Mouse (Mus musculus): ENCODE measurements around the gene Olfr12. TPM values are rescaled to one million over a fixed set of nuclear protein-coding genes. Genes with fewer than 3 reads are reported as not detected.

The Olfr12 gene
- polyA plus RNA-seq, 1 experiment from 2014 or later = not detected

- WGBS = 73% methylated on average over 4 of the region's 4 CpGs
These were observed 26.1 kb downstream of the Olfr12 start for GRCm38 (mm10) chr1:92643691-92644090.

DNA sequence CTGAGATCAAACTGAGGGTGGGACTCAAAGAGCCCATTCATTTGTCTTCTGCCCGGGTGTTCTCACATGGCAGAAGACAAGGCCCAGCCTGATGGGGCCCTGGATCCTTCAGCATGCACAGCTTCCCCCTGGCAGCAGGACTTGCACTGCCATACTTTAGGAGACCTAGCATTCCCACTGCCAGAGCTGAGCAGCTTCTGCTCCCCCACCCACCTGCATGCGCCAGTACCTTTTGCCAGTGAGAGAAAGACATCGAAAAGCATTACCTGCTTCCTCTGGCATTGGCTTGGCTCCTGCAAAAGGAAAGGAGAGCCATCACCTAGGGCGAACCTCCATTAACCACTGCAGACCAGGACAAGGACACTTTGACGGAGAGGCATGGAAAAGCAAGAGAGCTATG is 27.3 kb downstream of the Olfr12 start:
- Histone ChIP-seq H3K27me3 (peaks cover 14% of the 10 kb centered on the region), H3K36me3 (no peaks in the 10 kb centered on the region), H3K4me2 (no peak overlapping the region), H3K4me1 (replicated peaks) (peaks cover 23% of the 10 kb centered on the region), H3K9me3 (no peaks in the 10 kb centered on the region), H3K27ac (no peak overlapping the region), H3K9ac (no peak overlapping the region), H3K4me3 (no peak overlapping the region)
- 83% methylated on average over 5 of the region's 5 CpGs for WGBS
- no peak for ATAC-seq (ENCODE audit: low FRiP score)

More at GRCm38 (mm10) chr1:92643691-92644090, 26.1 kb downstream of the Olfr12 start:
- Histone ChIP-seq H3K27me3 (peaks cover 9% of the 10 kb centered on the region; the same call in 1 of the 2 replicates), H3K4me3 (no peak overlapping the region), H3K4me2 (no peak overlapping the region), H3K9me3 (no peaks in the 10 kb centered on the region), H3K36me3 (peaks cover 8% of the 10 kb centered on the region), H3K27ac (no peak overlapping the region), H3K4me1 (replicated peaks) (peaks cover 29% of the 10 kb centered on the region), H3K9ac (no peak overlapping the region)
- ATAC-seq (ENCODE audit: low FRiP score) = no peak

- H3K27me3 ChIP-seq = peaks cover 16% of the 10 kb centered on the region
- H3K36me3 ChIP-seq = no peaks in the 10 kb centered on the region
- no peak for ATAC-seq (ENCODE audit: low FRiP score)
- H3K4me3 ChIP-seq = no peak overlapping the region
- no peaks in the 10 kb centered on the region for H3K9me3 ChIP-seq
- peaks cover 11% of the 10 kb centered on the region for H3K4me1 ChIP-seq (replicated peaks)
- no peak overlapping the region for H3K4me2 ChIP-seq
- no peak overlapping the region for H3K9ac ChIP-seq
- WGBS = 61% methylated on average over 2 of the region's 2 CpGs
- no peak overlapping the region for H3K27ac ChIP-seq
These were observed 28.5 kb downstream of the Olfr12 start for GRCm38 (mm10) chr1:92646111-92646510.

DNA sequence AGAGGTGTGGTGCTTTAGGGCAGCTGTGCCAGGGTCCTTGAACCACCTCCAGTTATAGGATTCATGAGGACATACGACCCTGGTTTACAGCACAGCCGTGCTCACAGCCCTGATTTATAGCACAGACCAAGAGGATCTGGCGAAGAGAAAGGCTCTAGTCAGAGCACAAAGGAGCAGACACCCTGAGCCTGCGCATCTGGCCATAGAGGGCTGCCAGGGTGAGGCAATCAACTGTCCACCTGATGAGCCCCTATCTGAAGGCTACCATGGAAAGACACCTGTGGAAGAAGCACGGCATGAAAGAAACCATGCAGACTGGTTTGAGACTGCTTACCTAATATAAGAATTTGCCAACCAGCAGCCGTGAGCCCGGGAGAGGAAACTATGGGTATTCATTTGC is 29.0 kb downstream of the Olfr12 start:
- Histone ChIP-seq H3K9ac (no peak overlapping the region), H3K9me3 (no peaks in the 10 kb centered on the region), H3K4me3 (no peak overlapping the region), H3K27me3 (peaks cover 16% of the 10 kb centered on the region), H3K4me1 (replicated peaks) (peaks cover 13% of the 10 kb centered on the region), H3K27ac (no peak overlapping the region), H3K36me3 (no peaks in the 10 kb centered on the region), H3K4me2 (no peak overlapping the region)
- WGBS = 85% methylated on average over 7 of the region's 7 CpGs
- no peak for ATAC-seq (ENCODE audit: low FRiP score)

- Histone ChIP-seq H3K4me2 (no peak overlapping the region), H3K9ac (no peak overlapping the region; the same call in 1 of the 2 replicates), H3K9me3 (no peaks in the 10 kb centered on the region), H3K27me3 (peaks cover 16% of the 10 kb centered on the region), H3K27ac (no peak overlapping the region), H3K4me3 (no peak overlapping the region), H3K4me1 (replicated peaks) (peaks cover 13% of the 10 kb centered on the region), H3K36me3 (no peaks in the 10 kb centered on the region)
- WGBS = 70% methylated on average over 4 of the region's 4 CpGs
- ATAC-seq (ENCODE audit: low FRiP score) = no peak
These were observed 29.4 kb downstream of the Olfr12 start for GRCm38 (mm10) chr1:92647026-92647425.

- peaks cover 16% of the 10 kb centered on the region for H3K27me3 ChIP-seq
- H3K4me3 ChIP-seq = no peak overlapping the region
- 0 out of 2 replicates have a peak, but pooled peaks cover 6% of the 10 kb centered on the region for H3K4me1 ChIP-seq (replicated peaks)
- H3K36me3 ChIP-seq = no peaks in the 10 kb centered on the region
- 0 out of 2 replicates have a peak, but pooled peaks have one; percentile 26 for ATAC-seq (ENCODE audit: low FRiP score)
- no peak overlapping the region for H3K27ac ChIP-seq
- H3K4me2 ChIP-seq = 0 out of 2 replicates have a peak overlapping the region, but pooled peaks have one; percentile 13
- 6% methylated on average over 8 of the region's 8 CpGs for WGBS
- peak overlapping the region; percentile 49; the same call in 1 of the 2 replicates for H3K9ac ChIP-seq
- H3K9me3 ChIP-seq = no peaks in the 10 kb centered on the region
These were observed 30.2 kb downstream of the Olfr12 start for GRCm38 (mm10) chr1:92647752-92648151.

GRCm38 (mm10) chr1:92648197-92648596 is 30.6 kb downstream of the Olfr12 start:
- Histone ChIP-seq H3K4me2 (0 out of 2 replicates have a peak overlapping the region, but pooled peaks have one; percentile 13), H3K27me3 (peaks cover 16% of the 10 kb centered on the region), H3K36me3 (no peaks in the 10 kb centered on the region), H3K27ac (no peak overlapping the region), H3K9ac (peak overlapping the region; percentile 49; the same call in 1 of the 2 replicates), H3K4me3 (no peak overlapping the region), H3K9me3 (no peaks in the 10 kb centered on the region), H3K4me1 (replicated peaks) (0 out of 2 replicates have a peak, but pooled peaks cover 5% of the 10 kb centered on the region)
- peak; percentile 36; the same call in 1 of the 2 replicates for ATAC-seq (ENCODE audit: low FRiP score)
- 60% methylated on average over 10 of the region's 10 CpGs for WGBS

- peak within 1 kb of the TSS; percentile 49; the same call in 1 of the 2 replicates for H3K9ac ChIP-seq
These were observed 31.1 kb downstream of the Olfr12 start, which contains the start of gene Otos for GRCm38 (mm10) chr1:92648673-92649072. Otos (minus strand) TSS chr1:92648841.

DNA sequence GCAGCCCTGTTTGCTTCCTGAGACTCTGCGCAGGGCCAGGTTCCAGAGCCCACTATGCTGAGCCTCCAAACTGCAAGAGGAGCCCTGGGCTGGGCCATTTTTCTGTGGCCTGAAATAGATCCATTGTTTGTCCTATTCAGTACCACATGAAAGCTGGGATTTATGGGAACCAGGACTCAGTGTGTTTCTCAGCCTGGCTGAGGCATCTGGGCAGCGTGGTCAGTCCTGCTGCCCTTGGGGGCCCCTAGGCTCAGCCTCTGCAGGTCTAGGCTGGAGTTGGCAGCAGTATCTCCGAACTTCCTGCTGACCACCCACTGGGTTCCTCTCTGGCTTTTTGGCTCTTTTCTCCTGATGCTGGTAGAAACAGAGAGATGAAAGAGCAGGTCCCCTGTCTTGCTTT is 33.9 kb downstream of the Olfr12 start:
- Histone ChIP-seq H3K4me1 (replicated peaks) (0 out of 2 replicates have a peak, but pooled peaks cover 5% of the 10 kb centered on the region), H3K27me3 (peaks cover 12% of the 10 kb centered on the region; the same call in 1 of the 2 replicates), H3K4me3 (no peak overlapping the region), H3K9me3 (no peaks in the 10 kb centered on the region), H3K27ac (no peak overlapping the region), H3K9ac (no peak overlapping the region), H3K4me2 (no peak overlapping the region), H3K36me3 (no peaks in the 10 kb centered on the region)
- no peak for ATAC-seq (ENCODE audit: low FRiP score)
- 59% methylated on average over 3 of the region's 3 CpGs for WGBS

More at GRCm38 (mm10) chr1:92648673-92649072, 31.1 kb downstream of the Olfr12 start, which contains the start of gene Otos:
- ATAC-seq (ENCODE audit: low FRiP score) = peak; percentile 38
- Histone ChIP-seq H3K27ac (no peak within 1 kb of the TSS), H3K9me3 (no peaks in the 10 kb centered on the region), H3K4me2 (0 out of 2 replicates have a peak within 1 kb of the TSS, but pooled peaks have one; percentile 13), H3K4me3 (no peak within 1 kb of the TSS), H3K36me3 (no peaks in the 10 kb centered on the region), H3K27me3 (peaks cover 16% of the 10 kb centered on the region), H3K4me1 (replicated peaks) (0 out of 2 replicates have a peak, but pooled peaks cover 5% of the 10 kb centered on the region)
- WGBS = 26% methylated on average over 8 of the region's 8 CpGs

DNA sequence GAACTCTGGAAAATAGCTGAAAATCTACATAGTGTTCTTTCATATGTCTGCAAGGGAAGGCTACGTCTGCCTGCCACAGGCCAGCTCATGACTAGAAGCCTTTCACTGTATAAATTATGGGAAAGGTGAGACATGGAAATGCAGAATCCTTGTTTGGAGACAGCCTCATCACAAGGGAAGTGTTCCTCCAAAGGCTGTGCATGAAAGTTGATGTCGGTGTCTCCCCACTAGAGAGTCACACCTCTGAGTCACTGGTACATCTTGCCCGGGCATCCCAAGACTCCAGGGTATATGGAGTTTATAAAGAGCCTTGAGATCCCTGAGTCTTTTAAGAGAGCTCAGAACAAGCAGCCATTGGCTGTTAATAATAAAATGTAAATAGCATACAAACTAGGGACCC is 35.6 kb downstream of the Olfr12 start:
- H3K9me3 ChIP-seq = no peaks in the 10 kb centered on the region
- H3K4me3 ChIP-seq = no peak overlapping the region
- no peak overlapping the region for H3K27ac ChIP-seq
- no peak for ATAC-seq (ENCODE audit: low FRiP score)
- 94% methylated on average over 3 of the region's 3 CpGs for WGBS
- no peaks in the 10 kb centered on the region for H3K36me3 ChIP-seq
- H3K9ac ChIP-seq = no peak overlapping the region
- 0 out of 2 replicates have a peak, but pooled peaks cover 5% of the 10 kb centered on the region for H3K4me1 ChIP-seq (replicated peaks)
- no peak overlapping the region for H3K4me2 ChIP-seq
- H3K27me3 ChIP-seq = peaks cover 13% of the 10 kb centered on the region; the same call in 1 of the 2 replicates

- Histone ChIP-seq H3K4me1 (replicated peaks) (0 out of 2 replicates have a peak, but pooled peaks cover 5% of the 10 kb centered on the region), H3K27ac (no peak overlapping the region), H3K9me3 (no peaks in the 10 kb centered on the region), H3K36me3 (no peaks in the 10 kb centered on the region), H3K4me3 (no peak overlapping the region), H3K4me2 (no peak overlapping the region), H3K27me3 (peaks cover 16% of the 10 kb centered on the region; the same call in 1 of the 2 replicates), H3K9ac (no peak overlapping the region)
- no peak for ATAC-seq (ENCODE audit: low FRiP score)
- WGBS = 59% methylated on average over 2 of the region's 2 CpGs
These were observed 37.1 kb downstream of the Olfr12 start for GRCm38 (mm10) chr1:92654676-92655075.

DNA sequence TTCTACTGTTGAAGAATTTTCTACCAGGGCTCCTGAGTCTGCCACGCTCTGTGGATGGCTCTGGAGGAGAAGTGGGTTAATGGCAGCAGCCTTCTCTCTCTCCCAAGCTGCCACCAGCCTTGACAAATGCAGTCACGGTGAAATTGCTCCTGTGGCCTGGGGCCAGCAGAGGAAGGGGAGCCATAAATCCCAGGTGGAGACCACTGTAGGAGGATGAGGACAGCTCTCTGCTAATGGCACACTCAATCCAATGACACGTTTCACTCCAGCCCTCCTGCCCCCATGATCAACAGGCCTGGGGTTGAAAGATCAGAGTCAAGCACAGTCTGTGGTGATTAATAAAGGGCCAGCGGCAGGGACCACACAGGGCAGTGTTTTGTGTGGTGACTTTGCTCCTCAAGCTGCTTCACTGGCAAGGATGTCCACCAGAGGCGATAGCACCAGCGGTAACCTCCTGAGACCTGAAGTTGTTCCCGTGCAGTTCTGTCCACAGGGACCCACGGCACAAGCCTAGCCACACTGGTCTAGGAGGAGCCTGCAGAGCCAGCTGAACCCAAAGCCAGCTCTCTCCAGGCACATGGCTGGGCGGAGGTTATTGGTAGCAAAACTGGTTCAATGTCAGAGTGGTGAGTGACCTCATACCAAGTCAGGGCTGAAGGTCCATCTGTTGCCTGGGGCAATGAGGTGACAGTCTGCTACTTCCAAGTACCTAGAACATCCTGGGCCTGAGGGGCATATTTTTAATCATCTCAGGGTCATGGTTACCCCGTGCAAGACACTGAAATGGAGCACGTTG is 39.6 kb downstream of the Olfr12 start:
- Histone ChIP-seq H3K9me3 (no peaks in the 10 kb centered on the region), H3K36me3 (no peaks in the 10 kb centered on the region), H3K27me3 (0 out of 2 replicates have a peak, but pooled peaks cover 12% of the 10 kb centered on the region), H3K4me2 (no peak overlapping the region), H3K4me3 (no peak overlapping the region), H3K27ac (no peak overlapping the region), H3K9ac (no peak overlapping the region), H3K4me1 (replicated peaks) (no peaks in the 10 kb centered on the region)
- ATAC-seq (ENCODE audit: low FRiP score) = peak; percentile 28; the same call in 1 of the 2 replicates
- WGBS = 78% methylated on average over 11 of the region's 11 CpGs

All from hindbrain, embryonic 13.5 days (tissue).